Mouse (Mus musculus): ENCODE measurements at regions not wholly inside any gene's neighbourhood (a gene's known extent, or its start where the extent isn't known, plus 50 kb on each side); places are given as distances from the start of the nearest gene placed in this dataset.

- ATAC-seq (ENCODE audit: low FRiP score, low read depth) (no peak), DNase-seq (ENCODE audit: low spot score) (no peak)
- no peaks in the 10 kb centered on the region for H3K9me3 ChIP-seq (ENCODE audit: control insufficient read depth, low read length)
- no peak overlapping the region for H3K4me2 ChIP-seq (replicated peaks; ENCODE audit: low read depth, low read length, severe bottlenecking)
- TF ChIP-seq POLR2A (IDR thresholded peaks at IDR 0.05; ENCODE audit: borderline replicate concordance, extremely low read depth, insufficient read depth, insufficient read length) = no peak
- H3K4me1 ChIP-seq (ENCODE audit: control insufficient read depth, insufficient read depth, low read length) = no peaks in the 10 kb centered on the region
- H3K9ac ChIP-seq (ENCODE audit: low read depth, low read length, severe bottlenecking) = no peak overlapping the region
- no peaks in the 10 kb centered on the region for H3K36me3 ChIP-seq (ENCODE audit: control insufficient read depth, insufficient read depth, low read length)
- WGBS = 75% methylated on average over 2 of the region's 2 CpGs
- H3K27ac ChIP-seq (replicated peaks; ENCODE audit: low read depth, low read length) = no peak overlapping the region
- H3K4me3 ChIP-seq (replicated peaks; ENCODE audit: low read length) = no peak overlapping the region
- no peaks in the 10 kb centered on the region for H3K27me3 ChIP-seq (ENCODE audit: control insufficient read depth, insufficient read depth, low read length)
Measured at GRCm38 (mm10) chr5:82223622-82224021, 1131.4 kb downstream of the Tecrl start.

- Histone ChIP-seq H3K27ac (replicated peaks; ENCODE audit: low read depth, low read length) (no peak overlapping the region), H3K4me1 (ENCODE audit: control insufficient read depth, insufficient read depth, low read length) (no peaks in the 10 kb centered on the region), H3K36me3 (ENCODE audit: control insufficient read depth, insufficient read depth, low read length) (no peaks in the 10 kb centered on the region), H3K4me3 (replicated peaks; ENCODE audit: low read length) (no peak overlapping the region), H3K27me3 (ENCODE audit: control insufficient read depth, insufficient read depth, low read length) (no peaks in the 10 kb centered on the region), H3K9me3 (ENCODE audit: control insufficient read depth, low read length) (no peaks in the 10 kb centered on the region), H3K9ac (ENCODE audit: low read depth, low read length, severe bottlenecking) (no peak overlapping the region), H3K4me2 (replicated peaks; ENCODE audit: low read depth, low read length, severe bottlenecking) (no peak overlapping the region)
- ATAC-seq (ENCODE audit: low FRiP score, low read depth) (no peak), DNase-seq (ENCODE audit: low spot score) (no peak)
- TF ChIP-seq POLR2A (IDR thresholded peaks at IDR 0.05; ENCODE audit: borderline replicate concordance, extremely low read depth, insufficient read depth, insufficient read length) = no peak
- 79% methylated on average over 3 of the region's 3 CpGs for WGBS
Measured at GRCm38 (mm10) chr5:82203606-82204005, 1151.4 kb downstream of the Tecrl start.
